Mouse (Mus musculus): ENCODE data around the gene Nos1ap. TPM values are rescaled to one million over a fixed set of nuclear protein-coding genes. Genes with fewer than 3 reads are reported as not detected.

Nos1ap gene
- polyA plus RNA-seq, 1 experiment from 2014 or later = 8.0 TPM

GRCm38 (mm10) chr1:170430660-170431059 lies 159.0 kb downstream of the Nos1ap start:
- Histone ChIP-seq H3K9me3 (ENCODE audit: low read length) (no peaks in the 10 kb centered on the region), H3K4me2 (replicated peaks; ENCODE audit: low read depth, low read length) (no peak overlapping the region), H3K36me3 (ENCODE audit: insufficient read depth, low read length) (no peaks in the 10 kb centered on the region), H3K9ac (replicated peaks; ENCODE audit: low read depth) (no peak overlapping the region), H3K27ac (ENCODE audit: low read length) (no peak overlapping the region), H3K4me1 (ENCODE audit: insufficient read depth, low read depth, low read length) (no peaks in the 10 kb centered on the region), H3K27me3 (replicated peaks; ENCODE audit: insufficient read depth, low read length) (no peaks in the 10 kb centered on the region), H3K4me3 (ENCODE audit: low read depth, low read length) (no peak overlapping the region)
- WGBS = 89% methylated on average over 7 of the region's 7 CpGs
- DNase-seq (ENCODE audit: low spot score) (no peak), ATAC-seq (no peak)
- TF ChIP-seq CTCF (IDR thresholded peaks at IDR 0.05) (no peak), EP300 (IDR thresholded peaks at IDR 0.05) (no peak)

- TF ChIP-seq CTCF (IDR thresholded peaks at IDR 0.05) (no peak), EP300 (IDR thresholded peaks at IDR 0.05) (no peak)
- Histone ChIP-seq H3K27me3 (replicated peaks; ENCODE audit: insufficient read depth, low read length) (no peaks in the 10 kb centered on the region), H3K36me3 (ENCODE audit: insufficient read depth, low read length) (no peaks in the 10 kb centered on the region), H3K4me3 (ENCODE audit: low read depth, low read length) (no peak overlapping the region), H3K4me1 (ENCODE audit: insufficient read depth, low read depth, low read length) (no peaks in the 10 kb centered on the region), H3K27ac (ENCODE audit: low read length) (no peak overlapping the region), H3K4me2 (replicated peaks; ENCODE audit: low read depth, low read length) (no peak overlapping the region), H3K9ac (replicated peaks; ENCODE audit: low read depth) (no peak overlapping the region), H3K9me3 (ENCODE audit: low read length) (no peaks in the 10 kb centered on the region)
- ATAC-seq (no peak), DNase-seq (ENCODE audit: low spot score) (no peak)
- WGBS = 73% methylated on average over 6 of the region's 6 CpGs
Observed at GRCm38 (mm10) chr1:170429656-170430055, 160.0 kb downstream of the Nos1ap start.

DNA sequence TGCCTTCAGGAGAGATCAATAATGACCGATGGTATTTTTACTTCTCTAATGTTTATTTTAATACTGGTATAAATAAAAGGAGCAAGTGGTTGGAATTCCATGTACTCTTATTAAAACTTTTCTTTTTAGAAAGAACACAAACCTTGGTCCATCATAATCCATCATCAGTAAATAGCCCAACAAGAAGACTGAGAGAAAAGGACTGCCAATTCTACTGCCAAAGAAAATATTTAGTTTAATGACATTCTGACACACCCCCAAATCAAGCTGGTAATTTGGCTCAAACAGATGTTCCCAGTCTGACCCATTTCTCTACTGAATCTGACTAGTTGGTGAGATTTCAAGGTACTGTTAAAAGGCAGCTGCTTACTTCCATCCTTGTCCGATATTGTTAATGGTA lies 161.5 kb downstream of the Nos1ap start:
- ATAC-seq (no peak), DNase-seq (ENCODE audit: low spot score) (no peak)
- H3K9me3 ChIP-seq (ENCODE audit: low read length) = no peaks in the 10 kb centered on the region
- no peak overlapping the region for H3K4me2 ChIP-seq (replicated peaks; ENCODE audit: low read depth, low read length)
- H3K27ac ChIP-seq (ENCODE audit: low read length) = no peak overlapping the region
- WGBS = 79% methylated on average over 2 of the region's 2 CpGs
- no peaks in the 10 kb centered on the region for H3K4me1 ChIP-seq (ENCODE audit: insufficient read depth, low read depth, low read length)
- no peaks in the 10 kb centered on the region for H3K36me3 ChIP-seq (ENCODE audit: insufficient read depth, low read length)
- no peaks in the 10 kb centered on the region for H3K27me3 ChIP-seq (replicated peaks; ENCODE audit: insufficient read depth, low read length)
- no peak overlapping the region for H3K4me3 ChIP-seq (ENCODE audit: low read depth, low read length)
- H3K9ac ChIP-seq (replicated peaks; ENCODE audit: low read depth) = no peak overlapping the region
- TF ChIP-seq EP300 (IDR thresholded peaks at IDR 0.05) (no peak), CTCF (IDR thresholded peaks at IDR 0.05) (no peak)

DNA sequence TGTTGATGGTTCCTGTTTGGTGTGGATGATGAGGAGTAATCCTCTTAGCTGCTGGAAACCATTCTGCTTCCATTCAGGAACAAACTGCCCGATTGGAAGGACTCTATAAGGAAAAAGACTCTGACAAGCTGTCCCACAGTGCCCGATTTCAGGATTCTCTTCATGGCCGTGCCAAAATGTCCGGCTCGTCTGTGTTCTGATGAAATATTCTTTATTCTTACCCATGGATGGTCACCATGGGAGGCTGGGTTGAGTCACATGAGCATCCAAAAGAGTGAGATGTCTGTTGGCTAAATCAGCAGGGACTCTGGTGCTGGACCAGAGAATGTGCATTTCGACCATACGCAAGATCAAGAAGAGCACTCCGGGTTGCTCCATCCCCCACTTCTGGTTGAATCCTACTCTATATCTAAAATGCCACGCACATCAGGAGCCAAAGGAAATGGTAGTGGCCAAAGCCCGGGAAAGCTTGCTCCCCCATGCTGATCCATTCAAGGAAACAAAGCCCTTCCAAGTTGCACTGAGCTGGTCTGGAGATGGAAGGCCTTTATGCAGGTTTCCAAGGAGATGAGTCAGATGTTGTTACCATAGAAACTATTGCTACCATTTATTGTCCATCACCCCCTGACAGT lies 165.3 kb downstream of the Nos1ap start:
- WGBS = 88% methylated on average over 10 of the region's 10 CpGs
- Histone ChIP-seq H3K36me3 (ENCODE audit: insufficient read depth, low read length) (no peaks in the 10 kb centered on the region), H3K27ac (ENCODE audit: low read length) (no peak overlapping the region), H3K4me2 (replicated peaks; ENCODE audit: low read depth, low read length) (no peak overlapping the region), H3K9me3 (ENCODE audit: low read length) (no peaks in the 10 kb centered on the region), H3K27me3 (replicated peaks; ENCODE audit: insufficient read depth, low read length) (no peaks in the 10 kb centered on the region), H3K9ac (replicated peaks; ENCODE audit: low read depth) (no peak overlapping the region), H3K4me3 (ENCODE audit: low read depth, low read length) (no peak overlapping the region), H3K4me1 (ENCODE audit: insufficient read depth, low read depth, low read length) (no peaks in the 10 kb centered on the region)
- TF ChIP-seq EP300 (IDR thresholded peaks at IDR 0.05) (no peak), CTCF (IDR thresholded peaks at IDR 0.05) (no peak)
- DNase-seq (ENCODE audit: low spot score) (no peak), ATAC-seq (no peak)

DNA sequence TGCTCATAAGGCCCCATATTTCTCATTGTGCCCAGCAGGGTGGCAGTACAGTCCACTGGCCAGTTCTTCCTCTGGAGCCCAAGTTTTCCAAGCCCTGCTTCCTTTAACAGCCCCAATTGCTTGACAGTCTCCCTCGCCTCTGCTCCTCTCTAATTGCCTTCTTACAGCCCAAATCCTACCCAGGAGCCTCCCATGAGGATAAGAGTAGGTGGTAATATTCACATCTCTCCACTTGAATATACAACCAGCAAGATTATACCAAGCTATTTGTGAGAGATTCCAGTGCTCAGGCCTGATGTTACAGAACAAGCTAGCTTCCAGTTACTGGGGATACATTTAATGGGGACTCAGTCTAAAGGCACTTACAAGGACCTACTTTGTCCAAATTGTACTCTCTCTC lies 166.6 kb downstream of the Nos1ap start:
- WGBS = 77% methylated on average over 1 of the region's 1 CpGs
- TF ChIP-seq CTCF (IDR thresholded peaks at IDR 0.05) = no peak
- TF ChIP-seq EP300 (IDR thresholded peaks at IDR 0.05) = no peak
- no peak for ATAC-seq

GRCm38 (mm10) chr1:170422188-170422587 lies 167.5 kb downstream of the Nos1ap start:
- H3K9me3 ChIP-seq (ENCODE audit: low read length) = no peaks in the 10 kb centered on the region
- DNase-seq (ENCODE audit: low spot score) (no peak), ATAC-seq (no peak)
- 86% methylated on average over 4 of the region's 4 CpGs for WGBS
- H3K4me2 ChIP-seq (replicated peaks; ENCODE audit: low read depth, low read length) = no peak overlapping the region
- no peak overlapping the region for H3K27ac ChIP-seq (ENCODE audit: low read length)
- no peaks in the 10 kb centered on the region for H3K4me1 ChIP-seq (ENCODE audit: insufficient read depth, low read depth, low read length)
- H3K27me3 ChIP-seq (replicated peaks; ENCODE audit: insufficient read depth, low read length) = no peaks in the 10 kb centered on the region
- no peak for TF ChIP-seq CTCF (IDR thresholded peaks at IDR 0.05)
- no peak for TF ChIP-seq EP300 (IDR thresholded peaks at IDR 0.05)
- no peaks in the 10 kb centered on the region for H3K36me3 ChIP-seq (ENCODE audit: insufficient read depth, low read length)
- no peak overlapping the region for H3K9ac ChIP-seq (replicated peaks; ENCODE audit: low read depth)
- H3K4me3 ChIP-seq (ENCODE audit: low read depth, low read length) = no peak overlapping the region

More for the DNA sequence above, 166.6 kb downstream of the Nos1ap start:
- Histone ChIP-seq H3K4me3 (ENCODE audit: low read depth, low read length) (no peak overlapping the region), H3K27ac (ENCODE audit: low read length) (no peak overlapping the region), H3K9ac (replicated peaks; ENCODE audit: low read depth) (no peak overlapping the region), H3K4me2 (replicated peaks; ENCODE audit: low read depth, low read length) (no peak overlapping the region), H3K27me3 (replicated peaks; ENCODE audit: insufficient read depth, low read length) (no peaks in the 10 kb centered on the region), H3K9me3 (ENCODE audit: low read length) (no peaks in the 10 kb centered on the region), H3K4me1 (ENCODE audit: insufficient read depth, low read depth, low read length) (no peaks in the 10 kb centered on the region), H3K36me3 (ENCODE audit: insufficient read depth, low read length) (no peaks in the 10 kb centered on the region)
- DNase-seq (ENCODE audit: low spot score) = no peak

DNA sequence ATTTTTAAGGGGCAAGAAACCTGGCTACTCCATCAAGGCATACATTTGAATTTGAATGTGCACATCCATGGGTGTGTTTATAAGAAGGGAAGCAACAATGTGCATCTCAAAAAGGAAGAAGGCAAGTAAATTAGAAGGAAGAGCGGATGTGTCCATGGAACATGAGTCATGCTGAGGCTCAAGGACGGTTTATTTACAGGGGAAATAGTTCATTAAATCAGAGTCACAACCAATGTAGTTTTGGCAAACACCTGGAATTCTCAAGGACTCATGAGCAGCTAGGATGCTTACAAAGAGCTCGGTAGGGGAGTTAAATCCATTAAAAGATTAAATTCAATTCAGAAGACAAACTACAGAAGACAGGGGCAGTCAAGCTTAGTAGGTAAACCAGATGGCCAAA lies 169.7 kb downstream of the Nos1ap start:
- ATAC-seq (no peak), DNase-seq (ENCODE audit: low spot score) (no peak)
- no peaks in the 10 kb centered on the region for H3K4me1 ChIP-seq (ENCODE audit: insufficient read depth, low read depth, low read length)
- no peaks in the 10 kb centered on the region for H3K9me3 ChIP-seq (ENCODE audit: low read length)
- H3K36me3 ChIP-seq (ENCODE audit: insufficient read depth, low read length) = no peaks in the 10 kb centered on the region
- no peaks in the 10 kb centered on the region for H3K27me3 ChIP-seq (replicated peaks; ENCODE audit: insufficient read depth, low read length)
- no peak overlapping the region for H3K9ac ChIP-seq (replicated peaks; ENCODE audit: low read depth)
- 82% methylated on average over 3 of the region's 3 CpGs for WGBS
- TF ChIP-seq EP300 (IDR thresholded peaks at IDR 0.05) = no peak
- no peak for TF ChIP-seq CTCF (IDR thresholded peaks at IDR 0.05)
- no peak overlapping the region for H3K4me3 ChIP-seq (ENCODE audit: low read depth, low read length)
- H3K27ac ChIP-seq (ENCODE audit: low read length) = no peak overlapping the region
- H3K4me2 ChIP-seq (replicated peaks; ENCODE audit: low read depth, low read length) = no peak overlapping the region

Data from lung, postnatal 0 days (tissue).